Mouse (Mus musculus): ENCODE data around the gene Megf9. TPM values are rescaled to one million over a fixed set of nuclear protein-coding genes. Genes with fewer than 3 reads are reported as not detected.

Megf9 gene
- polyA plus RNA-seq, 1 experiment, result 8.9 TPM

DNA sequence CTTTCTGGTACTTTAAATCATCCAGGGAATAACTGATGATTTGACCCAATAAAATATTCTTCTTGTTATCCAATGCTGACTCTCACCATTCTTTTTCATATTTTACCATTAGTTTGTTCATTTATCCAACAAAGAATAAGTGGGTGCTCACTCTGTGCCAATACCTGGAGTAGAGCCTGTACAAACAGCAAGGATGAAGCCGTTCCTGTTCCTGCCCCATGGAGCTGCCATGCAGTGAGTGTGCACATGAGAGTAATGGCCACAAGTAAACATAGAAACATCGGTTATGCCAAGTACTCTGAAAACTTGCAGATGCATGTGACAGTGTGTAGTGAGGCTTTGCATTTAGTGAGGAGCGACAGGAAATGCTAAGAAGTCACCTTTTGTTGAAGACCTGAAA, 82.6 kb downstream of the Megf9 start:
- Histone ChIP-seq H3K4me1 (ENCODE audit: control insufficient read depth, insufficient read depth, low read length) (no peaks in the 10 kb centered on the region), H3K4me3 (ENCODE audit: insufficient read depth, low read depth, low read length) (no peak overlapping the region), H3K27ac (ENCODE audit: insufficient read depth, low read depth, low read length) (no peak overlapping the region), H3K27me3 (replicated peaks; ENCODE audit: control insufficient read depth, insufficient read depth, low read length) (no peaks in the 10 kb centered on the region), H3K36me3 (ENCODE audit: control insufficient read depth, insufficient read depth, low read length) (no peaks in the 10 kb centered on the region)
- WGBS, result 77% methylated on average over 3 of the region's 3 CpGs
- no peak for DNase-seq
- no peak for TF ChIP-seq POLR2A (IDR thresholded peaks at IDR 0.05; ENCODE audit: low read depth, low read length)
- TF ChIP-seq CTCF (conservative IDR thresholded peaks at IDR 0.05; ENCODE audit: insufficient read depth, insufficient read length, low read depth, low read length), result no peak

- Histone ChIP-seq H3K27me3 (replicated peaks; ENCODE audit: control insufficient read depth, insufficient read depth, low read length) (no peaks in the 10 kb centered on the region), H3K27ac (ENCODE audit: insufficient read depth, low read depth, low read length) (no peak overlapping the region), H3K4me3 (ENCODE audit: insufficient read depth, low read depth, low read length) (no peak overlapping the region), H3K36me3 (ENCODE audit: control insufficient read depth, insufficient read depth, low read length) (no peaks in the 10 kb centered on the region), H3K4me1 (ENCODE audit: control insufficient read depth, insufficient read depth, low read length) (no peaks in the 10 kb centered on the region)
- WGBS, result 0% methylated on average over 2 of the region's 2 CpGs
- peak; percentile 34 for DNase-seq
- TF ChIP-seq POLR2A (IDR thresholded peaks at IDR 0.05; ENCODE audit: low read depth, low read length), result no peak
- peak; percentile 25; the same call in 1 of the 2 replicates for TF ChIP-seq CTCF (conservative IDR thresholded peaks at IDR 0.05; ENCODE audit: insufficient read depth, insufficient read length, low read depth, low read length)
Observed at GRCm38 (mm10) chr4:70451750-70452149, 83.0 kb downstream of the Megf9 start.

- Histone ChIP-seq H3K27ac (ENCODE audit: insufficient read depth, low read depth, low read length) (no peak overlapping the region), H3K36me3 (ENCODE audit: control insufficient read depth, insufficient read depth, low read length) (no peaks in the 10 kb centered on the region)
Observed at GRCm38 (mm10) chr4:70449668-70450067, 85.1 kb downstream of the Megf9 start.

GRCm38 (mm10) chr4:70446774-70447173, 88.0 kb downstream of the Megf9 start:
- no peaks in the 10 kb centered on the region for H3K36me3 ChIP-seq (ENCODE audit: control insufficient read depth, insufficient read depth, low read length)
- no peaks in the 10 kb centered on the region for H3K4me1 ChIP-seq (ENCODE audit: control insufficient read depth, insufficient read depth, low read length)
- 86% methylated on average over 3 of the region's 3 CpGs for WGBS
- TF ChIP-seq CTCF (conservative IDR thresholded peaks at IDR 0.05; ENCODE audit: insufficient read depth, insufficient read length, low read depth, low read length), result no peak
- TF ChIP-seq POLR2A (IDR thresholded peaks at IDR 0.05; ENCODE audit: low read depth, low read length), result no peak
- no peak overlapping the region for H3K4me3 ChIP-seq (ENCODE audit: insufficient read depth, low read depth, low read length)
- no peaks in the 10 kb centered on the region for H3K27me3 ChIP-seq (replicated peaks; ENCODE audit: control insufficient read depth, insufficient read depth, low read length)
- no peak overlapping the region for H3K27ac ChIP-seq (ENCODE audit: insufficient read depth, low read depth, low read length)
- DNase-seq, result no peak

More at GRCm38 (mm10) chr4:70449668-70450067, 85.1 kb downstream of the Megf9 start:
- DNase-seq, result no peak
- TF ChIP-seq POLR2A (IDR thresholded peaks at IDR 0.05; ENCODE audit: low read depth, low read length) (no peak), CTCF (conservative IDR thresholded peaks at IDR 0.05; ENCODE audit: insufficient read depth, insufficient read length, low read depth, low read length) (0 out of 2 replicates have a peak, but pooled peaks have one; percentile 26)
- Histone ChIP-seq H3K4me1 (ENCODE audit: control insufficient read depth, insufficient read depth, low read length) (no peaks in the 10 kb centered on the region), H3K27me3 (replicated peaks; ENCODE audit: control insufficient read depth, insufficient read depth, low read length) (no peaks in the 10 kb centered on the region), H3K4me3 (ENCODE audit: insufficient read depth, low read depth, low read length) (no peak overlapping the region)
- 98% methylated on average over 1 of the region's 1 CpGs for WGBS

GRCm38 (mm10) chr4:70420202-70420601, 114.6 kb downstream of the Megf9 start:
- 68% methylated on average over 2 of the region's 2 CpGs for WGBS
- Histone ChIP-seq H3K27ac (ENCODE audit: insufficient read depth, low read depth, low read length) (no peak overlapping the region), H3K4me3 (ENCODE audit: insufficient read depth, low read depth, low read length) (no peak overlapping the region), H3K27me3 (replicated peaks; ENCODE audit: control insufficient read depth, insufficient read depth, low read length) (no peaks in the 10 kb centered on the region), H3K36me3 (ENCODE audit: control insufficient read depth, insufficient read depth, low read length) (no peaks in the 10 kb centered on the region), H3K4me1 (ENCODE audit: control insufficient read depth, insufficient read depth, low read length) (no peaks in the 10 kb centered on the region)
- no peak for TF ChIP-seq CTCF (conservative IDR thresholded peaks at IDR 0.05; ENCODE audit: insufficient read depth, insufficient read length, low read depth, low read length)
- TF ChIP-seq POLR2A (IDR thresholded peaks at IDR 0.05; ENCODE audit: low read depth, low read length), result no peak
- DNase-seq, result no peak

GRCm38 (mm10) chr4:70412126-70412525, 122.7 kb downstream of the Megf9 start:
- no peak overlapping the region for H3K27ac ChIP-seq (ENCODE audit: insufficient read depth, low read depth, low read length)
- TF ChIP-seq CTCF (conservative IDR thresholded peaks at IDR 0.05; ENCODE audit: insufficient read depth, insufficient read length, low read depth, low read length) (no peak), POLR2A (IDR thresholded peaks at IDR 0.05; ENCODE audit: low read depth, low read length) (no peak)
- no peak overlapping the region for H3K4me3 ChIP-seq (ENCODE audit: insufficient read depth, low read depth, low read length)
- H3K36me3 ChIP-seq (ENCODE audit: control insufficient read depth, insufficient read depth, low read length), result no peaks in the 10 kb centered on the region
- H3K4me1 ChIP-seq (ENCODE audit: control insufficient read depth, insufficient read depth, low read length), result no peaks in the 10 kb centered on the region; the same call in 1 of the 2 replicates
- no peak for DNase-seq
- WGBS, result 54% methylated on average over 2 of the region's 2 CpGs
- H3K27me3 ChIP-seq (replicated peaks; ENCODE audit: control insufficient read depth, insufficient read depth, low read length), result no peaks in the 10 kb centered on the region

- Histone ChIP-seq H3K36me3 (ENCODE audit: control insufficient read depth, insufficient read depth, low read length) (no peaks in the 10 kb centered on the region), H3K4me3 (ENCODE audit: insufficient read depth, low read depth, low read length) (peak within 1 kb of the TSS; percentile 88), H3K27ac (ENCODE audit: insufficient read depth, low read depth, low read length) (no peak within 1 kb of the TSS), H3K4me1 (ENCODE audit: control insufficient read depth, insufficient read depth, low read length) (no peaks in the 10 kb centered on the region; the same call in 1 of the 2 replicates), H3K27me3 (replicated peaks; ENCODE audit: control insufficient read depth, insufficient read depth, low read length) (no peaks in the 10 kb centered on the region)
- WGBS, result under 1% methylated on average over 55 of the region's 55 CpGs
- DNase-seq, result peak; percentile 99
- no peak for TF ChIP-seq CTCF (conservative IDR thresholded peaks at IDR 0.05; ENCODE audit: insufficient read depth, insufficient read length, low read depth, low read length)
Observed at GRCm38 (mm10) chr4:70409994-70410721, 124.6 kb downstream of the Megf9 start, which contains the start of gene Cdk5rap2. TSS of gene Cdk5rap2 (minus strand) at chr4:70410443.

Measured in kidney, adult 2 months (tissue).